Mouse (Mus musculus) liver, adult 2 months (tissue): ENCODE data around the gene Gm20388. TPM values are rescaled to one million over a fixed set of nuclear protein-coding genes. Genes with fewer than 3 reads are reported as not detected.

Experiments
- DNase-seq: peaks from one replicate; pipeline ENCODE4 v3.0.0-alpha.2; 2011; ENCODE audit warnings: low read depth, low spot score; ENCODE audit errors: extremely low read depth
- H3K27ac ChIP-seq: fragments of 200-500 bp; replicated peaks from 2 replicates; pipeline ENCODE4 v1.5.1; 2012; ENCODE audit warnings: low read depth, mild to moderate bottlenecking, control low read depth, inconsistent platforms, low read length; ENCODE audit not compliant: insufficient read depth
- H3K27me3 ChIP-seq: fragments of 200-500 bp; 2 replicates; pipeline ENCODE4 v1.6.1; 2012; ENCODE audit warnings: mild to moderate bottlenecking, moderate library complexity, low read length, inconsistent platforms; ENCODE audit not compliant: control insufficient read depth, insufficient read depth
- H3K36me3 ChIP-seq: fragments of 200-500 bp; 2 replicates; pipeline ENCODE4 v1.6.1; 2012; ENCODE audit warnings: low read length, inconsistent platforms; ENCODE audit not compliant: control insufficient read depth, insufficient read depth
- H3K4me1 ChIP-seq: fragments of 200-500 bp; 2 replicates; pipeline ENCODE4 v1.6.1; 2011; ENCODE audit warnings: low read length; ENCODE audit not compliant: control insufficient read depth, insufficient read depth
- H3K4me3 ChIP-seq: fragments of 200-500 bp; 2 replicates; pipeline ENCODE4 v1.5.1; 2011; ENCODE audit warnings: low read depth, mild to moderate bottlenecking, control low read depth, low read length, moderate library complexity; ENCODE audit not compliant: insufficient read depth
- H3K79me2 ChIP-seq: fragments of 200-500 bp; 2 replicates; pipeline ENCODE4 v1.6.1; 2012; ENCODE audit warnings: inconsistent platforms, mild to moderate bottlenecking, low read length, moderate library complexity; ENCODE audit not compliant: control insufficient read depth, insufficient read depth
- H3K9ac ChIP-seq: fragments of 200-500 bp; 2 replicates; pipeline ENCODE4 v1.6.1; 2012; ENCODE audit warnings: low read depth, mild to moderate bottlenecking, control low read depth, inconsistent platforms, low read length
- CTCF ChIP-seq: fragments of 200-500 bp; IDR thresholded peaks from 2 replicates; pipeline ENCODE4 v1.5.1; 2011; ENCODE audit warnings: low read depth, low read length, control low read depth
- POLR2A ChIP-seq: fragments of 200-500 bp; IDR thresholded peaks from 2 replicates; pipeline ENCODE4 v1.6.1; 2011; ENCODE audit warnings: low read length, control low read depth; ENCODE audit not compliant: insufficient read depth; ENCODE audit errors: extremely low read depth
- WGBS: fragments of 180-500 bp; shearing (Covaris S2); methylation state at CpG from one replicate; pipeline ENCODE4 v1.1.7; 2018; 5-methylcytosine and 5-hydroxymethylcytosine counted together
- polyA plus RNA-seq: library from polyadenylated mRNA; depleted of rRNA; stranded (reverse); fragments of >200 nt; gene quantifications from 2 replicates; pipeline ENCODE4 v1.2.3, GENCODE M21; 2012
- total RNA-seq: library from RNA; depleted of rRNA; stranded (reverse); fragments of >200 nt; gene quantifications from 2 replicates; pipeline ENCODE4 v1.2.3, GENCODE M21; 2014

The Gm20388 gene
- total and polyA plus RNA-seq, 2 experiments = 6.4 to 19.9 TPM

GRCm38 (mm10) chr8:124080467-124081326 is 4170.1 kb downstream of the Gm20388 start:
- TF ChIP-seq CTCF (no peak), POLR2A (no peak)
- Histone ChIP-seq H3K79me2 (no peaks in the 10 kb centered on the region), H3K4me3 (no peak overlapping the region), H3K27me3 (no peaks in the 10 kb centered on the region), H3K36me3 (no peaks in the 10 kb centered on the region), H3K9ac (no peak overlapping the region), H3K4me1 (no peaks in the 10 kb centered on the region), H3K27ac (no peak overlapping the region)
- 89% methylated on average over 21 of the region's 21 CpGs for WGBS
- DNase-seq = no peak

- TF ChIP-seq CTCF (no peak), POLR2A (no peak)
- Histone ChIP-seq H3K9ac (no peak overlapping the region), H3K27me3 (no peaks in the 10 kb centered on the region), H3K4me3 (no peak overlapping the region), H3K27ac (no peak overlapping the region), H3K4me1 (no peaks in the 10 kb centered on the region), H3K36me3 (no peaks in the 10 kb centered on the region), H3K79me2 (no peaks in the 10 kb centered on the region)
- DNase-seq = no peak
- WGBS = 95% methylated on average over 8 of the region's 8 CpGs
Observed at GRCm38 (mm10) chr8:124082616-124083015, 4172.0 kb downstream of the Gm20388 start.

- Histone ChIP-seq H3K4me3 (no peak overlapping the region), H3K27me3 (no peaks in the 10 kb centered on the region), H3K4me1 (no peaks in the 10 kb centered on the region), H3K9ac (no peak overlapping the region), H3K79me2 (no peaks in the 10 kb centered on the region), H3K27ac (no peak overlapping the region), H3K36me3 (no peaks in the 10 kb centered on the region)
- TF ChIP-seq POLR2A (no peak), CTCF (no peak)
- no peak for DNase-seq
- WGBS = 90% methylated on average over 7 of the region's 7 CpGs
Observed at GRCm38 (mm10) chr8:124083611-124084010, 4173.0 kb downstream of the Gm20388 start.

GRCm38 (mm10) chr8:124085668-124086067 is 4175.0 kb downstream of the Gm20388 start:
- Histone ChIP-seq H3K4me3 (no peak overlapping the region), H3K27ac (no peak overlapping the region), H3K4me1 (no peaks in the 10 kb centered on the region), H3K9ac (no peak overlapping the region), H3K27me3 (no peaks in the 10 kb centered on the region), H3K79me2 (no peaks in the 10 kb centered on the region), H3K36me3 (no peaks in the 10 kb centered on the region)
- no peak for DNase-seq
- 58% methylated on average over 4 of the region's 4 CpGs for WGBS
- TF ChIP-seq CTCF (no peak), POLR2A (no peak)

- no peak for TF ChIP-seq CTCF
- TF ChIP-seq POLR2A = no peak
- Histone ChIP-seq H3K4me1 (no peaks in the 10 kb centered on the region), H3K4me3 (no peak overlapping the region), H3K36me3 (no peaks in the 10 kb centered on the region), H3K79me2 (no peaks in the 10 kb centered on the region), H3K27me3 (no peaks in the 10 kb centered on the region), H3K27ac (no peak overlapping the region), H3K9ac (no peak overlapping the region)
- DNase-seq = no peak
- WGBS = 80% methylated on average over 11 of the region's 11 CpGs
Observed at GRCm38 (mm10) chr8:124088092-124088613, 4177.5 kb downstream of the Gm20388 start.

GRCm38 (mm10) chr8:124089016-124089415 is 4178.4 kb downstream of the Gm20388 start:
- no peak for TF ChIP-seq CTCF
- no peak for TF ChIP-seq POLR2A
- WGBS = 88% methylated on average over 5 of the region's 5 CpGs
- Histone ChIP-seq H3K4me1 (no peaks in the 10 kb centered on the region), H3K36me3 (no peaks in the 10 kb centered on the region), H3K79me2 (no peaks in the 10 kb centered on the region), H3K27ac (no peak overlapping the region), H3K27me3 (no peaks in the 10 kb centered on the region), H3K9ac (no peak overlapping the region), H3K4me3 (no peak overlapping the region)
- DNase-seq = no peak
